Mouse (Mus musculus) embryonic fibroblast, embryonic 13.5 days (primary cell): ENCODE measurements around the gene Abhd16b. TPM values are rescaled to one million over a fixed set of nuclear protein-coding genes. Genes with fewer than 3 reads are reported as not detected.
A peak's percentile ranks its signal among the peaks of the same experiment; 100 is the strongest.

ENCODE experiments used
- H3K27ac ChIP-seq: 2 replicates; pipeline ENCODE4 v1.5.1; 2012; ENCODE audit warnings: low read length, control low read depth, inconsistent platforms; ENCODE audit not compliant: insufficient read depth
- H3K4me1 ChIP-seq: 2 replicates; pipeline ENCODE4 v1.6.1; 2011; ENCODE audit warnings: low read length; ENCODE audit not compliant: control insufficient read depth, insufficient read depth
- H3K4me3 ChIP-seq: 2 replicates; pipeline ENCODE4 v1.5.1; 2011; ENCODE audit warnings: mild to moderate bottlenecking, control low read depth, low read length; ENCODE audit not compliant: insufficient read depth
- CTCF ChIP-seq: IDR thresholded peaks from 2 replicates; pipeline ENCODE4 v1.5.1; 2011; ENCODE audit warnings: mild to moderate bottlenecking, control low read depth, low read length, moderate library complexity, borderline replicate concordance; ENCODE audit not compliant: insufficient read depth
- POLR2A ChIP-seq: IDR thresholded peaks from 2 replicates; pipeline ENCODE4 v1.6.1; 2011; ENCODE audit warnings: low read depth, mild to moderate bottlenecking, control low read depth, low read length, moderate library complexity
- polyA plus RNA-seq: library from polyadenylated mRNA; stranded (reverse); fragments of >200 nt; gene quantifications from 2 replicates; pipeline ENCODE4 v1.2.4, GENCODE M21; 2011; ENCODE audit warnings: low read depth; ENCODE audit not compliant: missing spikeins, insufficient read length

Gene Abhd16b
- polyA plus RNA-seq, 1 experiment = not detected

GRCm38 (mm10) chr2:181496831-181497547 is 4.0 kb downstream of the Abhd16b start, which contains the start of gene Tpd52l2:
Gene Tpd52l2 (plus strand): TSS chr2:181497142.
- TF ChIP-seq POLR2A (peak; percentile 88), CTCF (no peak)
- peaks cover 5% of the 10 kb centered on the region; the same call in 1 of the 2 replicates for H3K4me1 ChIP-seq
- H3K4me3 ChIP-seq = peak within 1 kb of the TSS; percentile 88
- H3K27ac ChIP-seq = peak within 1 kb of the TSS; percentile 71

DNA sequence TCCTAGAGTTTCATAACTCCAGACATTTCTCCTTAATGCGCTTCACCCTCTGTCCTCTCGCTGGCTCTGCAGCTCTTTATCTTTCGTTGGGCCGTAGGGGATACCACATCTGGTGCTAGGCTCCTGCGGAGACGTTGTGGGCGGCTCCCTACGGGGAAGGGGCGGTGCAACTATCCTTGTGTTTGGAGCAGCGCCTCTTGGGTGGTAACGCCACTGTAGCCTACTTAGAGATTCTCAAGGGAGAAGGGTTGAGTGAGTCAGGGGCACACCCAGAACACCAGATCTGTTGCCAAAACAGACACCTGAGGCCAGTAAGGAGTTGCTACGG is 4.5 kb downstream of the Abhd16b start:
- Histone ChIP-seq H3K27ac (peak overlapping the region; percentile 71), H3K4me3 (peak overlapping the region; percentile 88), H3K4me1 (peaks cover 5% of the 10 kb centered on the region; the same call in 1 of the 2 replicates)
- TF ChIP-seq POLR2A (no peak; the same call in 1 of the 2 replicates), CTCF (no peak)

DNA sequence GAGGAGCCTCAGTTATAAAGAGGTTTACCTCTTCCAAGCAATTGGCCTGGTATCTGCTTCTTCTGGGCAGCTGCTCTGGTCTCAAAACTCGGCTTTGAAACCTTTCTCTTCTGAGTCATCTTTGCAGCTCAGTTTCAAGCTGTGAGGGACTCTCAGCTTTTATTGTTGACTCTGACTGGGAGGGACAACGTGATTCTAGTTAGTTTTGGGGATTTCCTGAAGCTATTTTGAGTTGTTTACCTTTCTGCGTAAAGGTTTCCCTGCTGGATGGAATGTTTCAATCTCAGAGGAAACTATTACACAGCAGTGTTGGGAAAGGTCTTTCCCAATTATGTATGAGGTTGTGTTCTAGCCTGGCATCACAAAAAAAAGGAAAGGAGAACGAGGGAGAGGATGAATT is 5.6 kb downstream of the Abhd16b start:
- Histone ChIP-seq H3K4me3 (no peak overlapping the region; the same call in 1 of the 2 replicates), H3K27ac (no peak overlapping the region), H3K4me1 (peaks cover 5% of the 10 kb centered on the region; the same call in 1 of the 2 replicates)
- TF ChIP-seq CTCF = no peak
- TF ChIP-seq POLR2A = no peak

DNA sequence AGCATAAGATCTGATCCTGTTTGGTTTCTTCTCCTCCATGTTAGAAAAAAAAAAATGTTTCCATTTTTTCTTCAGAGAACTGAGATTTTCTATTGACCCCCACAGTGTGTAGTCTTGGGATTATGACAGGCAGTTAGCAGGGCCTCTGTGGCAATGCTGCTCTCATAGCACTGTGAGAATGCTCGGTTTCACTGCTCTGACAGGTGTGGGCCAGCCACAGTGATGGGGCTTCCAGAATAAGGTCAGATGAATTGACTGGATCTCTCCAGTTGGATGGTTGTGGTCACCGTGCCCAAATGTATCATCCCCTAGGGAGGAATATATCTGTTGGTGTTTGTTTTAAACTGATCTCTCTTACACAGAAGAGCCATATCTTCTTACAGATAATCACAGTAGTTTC is 16.2 kb downstream of the Abhd16b start:
- Histone ChIP-seq H3K4me1 (peaks cover 7% of the 10 kb centered on the region; the same call in 1 of the 2 replicates), H3K27ac (no peak overlapping the region), H3K4me3 (no peak overlapping the region)
- TF ChIP-seq POLR2A = no peak

DNA sequence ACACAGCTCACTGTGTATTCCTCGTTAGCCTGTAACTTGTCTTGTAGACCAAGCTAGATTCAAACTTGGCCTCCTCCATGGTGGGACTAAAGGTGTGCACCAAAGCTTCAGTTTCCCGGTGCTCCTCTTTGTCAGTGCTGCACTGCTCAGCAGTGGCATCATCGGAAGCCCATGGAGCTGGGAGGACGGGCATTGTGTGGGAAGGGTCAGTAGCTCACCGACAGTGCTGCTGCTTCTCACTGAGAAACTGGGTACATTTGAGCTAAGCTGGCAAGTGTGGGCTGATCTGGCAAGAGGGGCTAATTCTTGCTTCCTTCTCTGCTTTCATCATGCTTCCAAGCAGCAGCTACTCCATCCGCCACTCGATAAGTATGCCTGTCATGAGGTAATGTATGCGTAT is 18.2 kb downstream of the Abhd16b start:
- no peak overlapping the region for H3K4me3 ChIP-seq
- H3K27ac ChIP-seq = no peak overlapping the region
- TF ChIP-seq CTCF (no peak), POLR2A (no peak)

DNA sequence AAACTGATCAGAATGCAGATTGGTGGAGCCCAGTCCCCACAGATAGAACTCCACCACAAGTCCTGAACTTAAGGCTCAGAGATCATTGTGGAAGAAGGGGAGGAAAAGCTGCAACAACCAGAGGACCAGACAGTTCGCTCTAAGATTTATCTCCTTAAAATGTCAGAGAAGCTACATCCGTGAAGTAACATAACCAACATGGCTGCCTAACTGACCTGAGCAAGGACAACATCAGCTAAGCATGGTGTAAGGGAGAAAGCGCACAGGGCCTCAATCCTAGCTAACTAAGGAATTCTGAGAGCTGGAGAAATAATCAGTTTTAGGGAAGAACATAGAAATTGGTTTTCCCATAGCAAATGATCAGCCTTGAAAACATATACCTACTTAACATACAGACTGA is 26.2 kb downstream of the Abhd16b start:
- peak overlapping the region; percentile 94 for H3K27ac ChIP-seq
- TF ChIP-seq CTCF = no peak
- no peak; the same call in 1 of the 2 replicates for TF ChIP-seq POLR2A
- H3K4me3 ChIP-seq = peak overlapping the region; percentile 22
- H3K4me1 ChIP-seq = no peaks in the 10 kb centered on the region

More for the DNA sequence above, 18.2 kb downstream of the Abhd16b start:
- H3K4me1 ChIP-seq = peaks cover 2% of the 10 kb centered on the region; the same call in 1 of the 2 replicates

DNA sequence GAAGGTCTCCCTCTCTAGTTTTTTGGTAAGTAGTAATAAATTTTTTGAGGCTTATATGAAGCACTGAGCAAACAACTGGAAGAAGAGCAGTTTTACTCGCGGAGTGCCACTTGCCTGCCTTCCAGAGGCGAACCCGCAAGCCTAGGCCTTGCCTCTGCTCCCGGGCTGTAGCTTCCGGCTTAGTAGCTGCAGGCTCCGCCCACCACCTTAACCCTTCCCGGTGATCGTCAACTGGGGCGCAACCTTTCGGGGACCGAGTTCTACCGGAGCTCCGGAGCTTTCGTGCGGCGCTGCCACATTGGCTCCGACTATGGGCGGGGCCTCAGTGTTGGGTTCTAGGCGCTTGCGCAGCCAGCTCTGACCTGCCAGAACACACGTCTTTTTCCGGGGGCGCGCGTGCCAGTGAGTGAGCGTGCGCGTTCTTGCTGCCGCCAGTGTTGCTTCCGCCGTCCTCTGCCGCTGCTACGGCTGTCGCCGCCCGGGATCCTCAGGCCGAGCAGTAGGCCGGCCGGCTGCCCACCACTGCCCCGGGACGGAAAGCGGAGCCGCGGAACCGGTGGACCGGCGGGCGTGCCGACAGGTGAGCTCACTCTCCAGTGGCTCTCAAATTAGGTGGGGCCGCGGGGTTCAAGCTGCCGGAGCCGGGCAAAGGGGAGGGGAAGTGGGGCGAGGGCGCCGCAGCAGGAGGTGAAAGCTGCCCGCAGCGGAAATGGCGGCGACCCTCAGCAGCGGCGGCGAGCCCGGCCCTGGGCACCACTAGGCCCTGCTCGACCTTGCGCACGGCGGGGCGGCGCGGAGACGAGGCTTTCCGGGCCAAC is 27.3 kb downstream of the Abhd16b start, which contains the start of gene Dnajc5:
Dnajc5 (plus strand) TSS at position 368 of the 818 bp plus-strand sequence.
- Histone ChIP-seq H3K4me1 (no peaks in the 10 kb centered on the region), H3K27ac (peak within 1 kb of the TSS; percentile 94), H3K4me3 (peak within 1 kb of the TSS; percentile 72)
- TF ChIP-seq POLR2A (peak; percentile 80), CTCF (no peak)

DNA sequence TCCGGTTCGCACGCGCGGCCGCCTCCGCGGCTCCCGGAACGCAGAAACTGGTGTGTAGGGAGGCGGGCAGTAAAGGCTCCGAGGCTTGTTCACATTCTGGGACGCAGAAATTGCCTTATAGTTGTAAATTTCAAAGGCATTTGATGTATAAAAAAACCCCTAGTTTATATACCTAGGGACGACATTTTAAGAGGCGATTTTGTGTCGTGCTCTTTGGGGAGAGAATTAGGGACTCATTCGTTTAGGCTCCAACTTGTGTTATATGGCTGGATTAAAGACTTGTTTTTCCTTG is 27.9 kb downstream of the Abhd16b start:
- peaks cover 2% of the 10 kb centered on the region; the same call in 1 of the 2 replicates for H3K4me1 ChIP-seq
- TF ChIP-seq POLR2A (no peak), CTCF (no peak)
- peak overlapping the region; percentile 89 for H3K27ac ChIP-seq
- H3K4me3 ChIP-seq = peak overlapping the region; percentile 72

GRCm38 (mm10) chr2:181521491-181521890 is 28.5 kb downstream of the Abhd16b start:
- Histone ChIP-seq H3K27ac (no peak overlapping the region), H3K4me3 (peak overlapping the region; percentile 72), H3K4me1 (peaks cover 2% of the 10 kb centered on the region; the same call in 1 of the 2 replicates)
- TF ChIP-seq POLR2A (no peak), CTCF (no peak)

DNA sequence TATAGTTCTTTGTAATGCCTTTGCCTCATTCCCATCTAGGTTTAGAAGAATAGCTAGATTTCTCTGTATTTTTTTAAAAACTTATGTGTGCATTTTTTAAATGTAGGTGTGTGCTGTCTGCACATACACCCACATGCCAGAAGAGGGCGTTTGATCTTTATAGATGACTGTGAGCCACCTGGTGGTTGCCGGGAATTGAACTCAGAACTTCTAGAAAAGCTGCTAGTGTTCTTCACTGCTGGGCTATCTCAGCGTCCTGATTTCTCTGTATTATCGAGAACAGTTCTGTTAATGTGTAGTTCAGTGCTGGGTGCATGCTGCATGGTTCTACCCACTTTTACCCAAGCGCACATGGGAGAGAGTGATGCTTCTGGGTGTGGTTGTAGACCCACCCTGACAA is 29.8 kb downstream of the Abhd16b start:
- peaks cover 2% of the 10 kb centered on the region; the same call in 1 of the 2 replicates for H3K4me1 ChIP-seq
- no peak overlapping the region for H3K27ac ChIP-seq
- TF ChIP-seq CTCF (no peak), POLR2A (no peak)
- 0 out of 2 replicates have a peak overlapping the region, but pooled peaks have one; percentile 3 for H3K4me3 ChIP-seq
